Mouse (Mus musculus) megakaryocyte, adult 5-6 weeks (primary cell): ENCODE results near the gene Ccdc185. TPM values are rescaled to one million over a fixed set of nuclear protein-coding genes. Genes with fewer than 3 reads are reported as not detected.

ENCODE experiments used
- ATAC-seq: 2 replicates; pipeline ENCODE4 v1.8.0; 2016; ENCODE audit warnings: mild to moderate bottlenecking, inconsistent platforms; ENCODE audit not compliant: poor library complexity, severe bottlenecking
- total RNA-seq, 2 experiments: library from RNA; stranded (forward) in 1 of 2; stranded (reverse) in 1 of 2; fragments of 153-499, 151-499 nt in 1 of 2; fragments of 221-1000, 200-1000 nt in 1 of 2; gene quantifications; 2 replicates each; pipeline versions ENCODE4 v1.2.3 to v1.2.4; 2015 to 2017

Ccdc185 gene
- total RNA-seq, 2 experiments from 2014 or later: not detected

GRCm38 (mm10) chr1:182747834-182748233, 1.1 kb downstream of the Ccdc185 start:
- no peak for ATAC-seq

GRCm38 (mm10) chr1:182747081-182747480, 1.9 kb downstream of the Ccdc185 start:
- ATAC-seq: no peak

- ATAC-seq: no peak
Measured at GRCm38 (mm10) chr1:182735891-182736290, 13.1 kb downstream of the Ccdc185 start.

- no peak for ATAC-seq
Measured at GRCm38 (mm10) chr1:182732695-182733094, 16.3 kb downstream of the Ccdc185 start.

GRCm38 (mm10) chr1:182729002-182729401, 20.0 kb downstream of the Ccdc185 start:
- ATAC-seq: no peak

GRCm38 (mm10) chr1:182727541-182727940, 21.4 kb downstream of the Ccdc185 start:
- no peak for ATAC-seq

- no peak for ATAC-seq
Measured at GRCm38 (mm10) chr1:182714236-182714935, 34.6 kb downstream of the Ccdc185 start.

- ATAC-seq: no peak
Measured at GRCm38 (mm10) chr1:182711360-182711933, 37.5 kb downstream of the Ccdc185 start.

- peak; percentile 98 for ATAC-seq
Measured at GRCm38 (mm10) chr1:182707459-182707858, 41.5 kb downstream of the Ccdc185 start.

GRCm38 (mm10) chr1:182704882-182705281, 44.1 kb downstream of the Ccdc185 start:
- ATAC-seq: no peak

- ATAC-seq: no peak
Measured at GRCm38 (mm10) chr1:182699392-182700347, 49.3 kb downstream of the Ccdc185 start.

Other genes starting within 250 kb of the Ccdc185 start
- gene Capn2, start 231.6 kb downstream of the Ccdc185 start, total RNA-seq (2015): 108 and 122 TPM in 2 replicates
- gene Capn2, start 231.6 kb downstream of the Ccdc185 start, total RNA-seq (2017): 174 and 241 TPM in 2 replicates
- gene Capn8, start 184.2 kb downstream of the Ccdc185 start, total RNA-seq (2015): not detected in 2 replicates
- gene Capn8, start 184.2 kb downstream of the Ccdc185 start, total RNA-seq (2017): not detected in 2 replicates
- gene Susd4, start 14.7 kb upstream of the Ccdc185 start, total RNA-seq (2015): not detected in 2 replicates
- gene Susd4, start 14.7 kb upstream of the Ccdc185 start, total RNA-seq (2017): not detected in 2 replicates
- 7.9 and 9.1 TPM in 2 replicates for gene Tlr5, start 205.6 kb upstream of the Ccdc185 start, total RNA-seq (2015)
- 5.8 and 8.6 TPM in 2 replicates for gene Tlr5, start 205.6 kb upstream of the Ccdc185 start, total RNA-seq (2017)